Mouse (Mus musculus): ENCODE measurements around the gene Clip2.
"Not testable (repeated sequence)": the region's sequence is repeated elsewhere in the genome, so short reads cannot be mapped to it uniquely, and the experiment has no call there.

Clip2 gene

DNA sequence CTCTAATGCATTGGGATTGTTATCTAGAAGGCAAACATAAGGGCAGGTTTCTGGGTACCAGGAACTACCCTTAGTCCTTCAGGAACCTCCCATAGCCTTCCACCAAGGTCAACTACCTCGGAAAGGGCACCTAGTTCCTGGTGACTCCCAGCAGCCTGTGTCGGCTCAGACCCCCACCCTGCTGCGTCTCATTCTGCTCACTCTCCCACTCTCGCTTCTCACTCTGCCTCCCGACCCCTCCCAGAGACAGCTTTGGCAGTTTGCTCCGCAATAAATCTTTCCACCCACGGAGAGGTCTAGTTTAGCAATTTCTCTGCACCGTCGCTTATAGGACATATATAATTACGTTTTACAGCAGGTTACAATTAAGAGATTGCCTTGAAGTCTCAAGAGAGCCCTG is 64.2 kb downstream of the Clip2 start:
- DNase-seq: no peak

DNA sequence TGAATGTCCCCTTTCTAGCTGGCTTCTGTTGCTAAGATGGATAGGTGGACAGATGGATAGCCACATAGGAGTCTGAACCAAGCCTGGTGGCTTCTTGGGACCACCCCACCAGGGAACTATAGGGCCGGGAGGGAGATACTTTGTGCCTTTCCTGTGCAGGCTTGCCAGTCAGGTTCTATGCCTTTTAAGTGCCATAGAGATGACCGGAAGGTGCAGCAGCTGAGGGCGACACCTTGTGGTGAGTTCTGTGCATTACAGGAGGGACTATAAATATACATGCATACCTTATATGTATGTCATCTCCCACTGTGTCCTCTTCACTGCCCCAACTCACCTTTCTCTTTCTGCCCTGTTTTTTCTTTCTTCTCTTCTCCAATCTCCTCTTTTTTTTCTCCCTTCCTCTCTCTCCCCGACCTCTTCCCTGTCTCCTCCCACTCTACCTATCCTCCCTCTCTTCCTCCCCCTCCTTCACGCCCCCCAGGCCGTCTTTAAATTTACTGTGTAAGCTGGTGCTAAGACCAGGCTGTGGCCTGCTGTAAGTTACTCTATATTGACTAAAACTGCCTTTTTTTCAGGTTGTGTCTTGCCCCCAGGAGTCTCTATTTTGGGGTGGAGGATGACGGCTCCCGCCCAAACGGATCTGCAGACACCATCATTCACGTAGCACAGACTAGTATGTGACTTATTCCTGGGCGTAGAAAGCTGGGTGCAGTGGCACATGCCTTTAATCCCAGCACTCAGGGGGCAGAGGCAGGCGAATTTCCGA is 66.2 kb downstream of the Clip2 start:
- peak; percentile 53 to 66 for DNase-seq

DNA sequence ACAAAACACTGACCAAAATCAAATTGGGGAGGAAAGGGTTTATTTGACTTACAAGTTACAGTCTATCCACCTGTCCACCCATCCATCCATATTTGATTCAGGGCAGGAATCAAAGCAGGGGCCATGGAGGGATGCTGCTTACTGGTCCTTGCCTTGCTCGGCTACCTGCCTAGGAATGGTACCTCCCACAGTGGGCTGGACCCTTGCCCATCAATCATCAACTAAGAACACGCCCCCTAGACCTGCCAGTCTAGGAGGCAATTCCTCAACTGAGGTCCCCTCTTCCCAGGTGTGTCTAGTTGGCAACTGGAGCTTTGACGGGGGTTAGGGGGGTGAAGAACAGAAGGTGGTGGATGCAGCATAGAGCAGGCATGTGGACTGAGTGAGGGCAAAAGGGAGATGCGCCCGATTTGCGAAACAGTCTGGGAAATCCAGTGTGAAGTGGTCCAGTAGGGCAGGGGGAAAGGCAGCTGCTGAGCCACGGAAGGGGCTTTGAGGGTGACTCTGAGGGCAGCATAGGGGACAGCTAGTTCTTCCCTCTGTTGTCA is 67.0 kb downstream of the Clip2 start:
- DNase-seq: no peak

DNA sequence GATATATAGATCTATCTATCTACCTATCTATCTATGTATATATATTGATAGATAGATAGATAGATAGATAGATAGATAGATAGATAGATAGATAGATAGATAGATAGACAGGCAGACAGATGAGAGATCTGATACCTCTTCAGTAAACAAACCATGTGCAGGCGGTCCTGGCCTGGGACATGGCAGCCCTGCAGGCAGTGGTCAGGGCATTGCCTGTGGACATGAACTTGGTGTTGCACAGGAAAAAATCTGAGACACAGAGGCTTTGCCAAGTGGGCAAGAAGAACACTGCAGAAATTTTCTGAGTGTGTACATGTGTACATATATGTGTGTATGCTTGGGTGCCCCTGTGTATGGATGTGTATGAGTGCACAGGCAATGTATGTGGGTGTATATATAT is 68.9 kb downstream of the Clip2 start:
- no peak for DNase-seq

DNA sequence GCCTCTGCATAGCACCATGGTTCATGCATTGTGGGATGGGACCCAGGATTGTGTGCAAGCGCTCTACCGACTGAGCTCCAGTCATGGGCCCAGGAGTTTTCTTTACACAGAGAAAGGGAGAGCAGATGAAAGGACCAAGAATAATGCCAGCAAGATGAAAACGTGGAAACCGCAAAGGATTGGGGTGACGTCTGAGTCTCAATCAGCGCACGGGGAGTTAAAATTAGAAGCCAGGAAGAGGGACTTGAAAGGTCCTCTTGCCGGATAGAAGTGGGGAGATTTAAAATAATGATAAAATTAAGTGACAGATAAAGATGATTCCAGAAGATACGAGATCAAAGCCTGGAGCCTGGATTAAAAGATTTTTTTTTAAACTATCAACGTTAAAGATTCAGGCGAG is 69.9 kb downstream of the Clip2 start:
- DNase-seq: no peak

DNA sequence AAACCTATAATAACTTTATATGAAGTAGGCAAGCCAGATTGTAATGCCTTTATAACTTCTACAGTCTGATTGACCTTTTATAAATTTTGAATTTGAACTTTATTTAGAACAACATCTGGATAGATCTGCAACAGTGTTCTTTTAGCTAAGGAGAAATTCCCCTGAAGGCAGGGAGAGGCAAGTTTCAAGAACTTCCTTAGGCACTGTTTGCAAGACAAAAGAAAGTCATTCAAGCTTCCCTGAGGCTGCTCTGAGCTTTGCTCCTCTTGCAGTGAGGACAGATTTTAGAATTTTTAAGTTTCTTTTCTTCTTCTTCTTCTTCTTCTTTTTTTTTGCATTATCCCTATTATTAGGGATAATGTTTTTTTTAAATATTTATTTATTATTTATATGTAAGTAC is 73.3 kb downstream of the Clip2 start:
- DNase-seq: not testable (repeated sequence)

DNA sequence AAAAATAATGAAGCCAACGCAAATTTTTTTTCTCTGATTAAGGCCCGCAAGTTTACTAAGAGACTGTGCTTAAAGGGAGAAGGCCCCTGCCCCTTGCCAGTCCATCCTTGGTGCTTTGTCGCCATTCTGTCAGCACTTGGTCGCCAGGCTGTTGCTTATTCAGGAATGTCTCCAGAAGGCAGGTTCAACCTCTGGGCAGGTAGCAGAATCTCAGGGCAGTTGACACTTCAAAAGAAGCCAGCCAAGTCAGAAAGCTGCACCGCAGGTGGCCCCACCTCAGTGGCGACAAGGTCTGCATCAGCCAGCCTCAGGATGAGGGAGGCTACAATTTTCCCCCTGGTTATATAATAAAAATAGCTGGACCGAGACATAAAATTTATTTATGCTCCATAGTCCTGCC is 76.5 kb downstream of the Clip2 start:
- not testable (repeated sequence) for DNase-seq

DNA sequence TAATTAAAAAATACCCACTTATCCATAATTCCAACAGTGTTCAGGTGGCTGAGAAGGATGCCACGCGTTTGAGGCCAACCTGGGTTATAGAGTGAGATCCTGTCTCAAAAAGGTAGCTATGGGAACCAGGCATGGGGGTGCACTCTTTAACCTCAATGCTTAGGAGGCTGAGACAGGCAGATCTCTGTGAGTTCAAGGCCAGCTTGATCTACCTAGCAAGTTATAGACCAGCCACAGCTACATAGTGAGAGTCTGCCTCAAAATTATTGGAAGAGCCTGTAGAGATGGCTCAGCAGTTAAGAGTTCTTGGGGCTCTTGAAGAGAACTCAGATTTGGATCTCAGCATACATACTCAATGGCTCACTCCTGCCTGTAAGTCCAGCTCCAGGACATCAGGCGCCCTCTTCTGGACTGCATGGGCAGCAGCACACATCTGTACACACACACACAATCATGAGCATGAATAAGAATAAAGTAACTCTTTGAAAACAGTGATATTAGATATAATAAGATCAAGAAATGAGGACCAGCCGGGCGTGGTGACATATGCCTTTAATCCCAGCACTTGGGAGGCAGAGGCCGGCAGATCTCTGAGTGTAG is 77.1 kb downstream of the Clip2 start:
- DNase-seq: no peak

DNA sequence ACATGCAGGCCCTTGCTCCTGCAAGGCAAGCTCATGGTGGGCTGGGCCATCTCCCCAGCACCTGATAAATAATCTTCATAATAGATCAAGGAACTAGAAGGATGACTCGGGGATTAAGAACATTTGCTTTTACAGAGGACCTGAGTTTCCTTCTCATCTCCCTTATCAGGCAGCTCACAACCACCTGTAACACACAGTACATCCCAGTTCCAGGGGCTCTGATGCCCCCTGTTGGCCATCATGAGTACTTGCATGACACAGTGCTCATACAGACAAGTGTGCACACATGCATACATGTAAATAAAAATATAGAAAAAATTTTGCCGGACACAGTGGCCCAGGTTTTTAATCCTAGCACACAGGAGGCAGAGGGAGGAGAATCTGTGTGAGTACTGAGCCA is 78.3 kb downstream of the Clip2 start:
- no peak for DNase-seq

DNA sequence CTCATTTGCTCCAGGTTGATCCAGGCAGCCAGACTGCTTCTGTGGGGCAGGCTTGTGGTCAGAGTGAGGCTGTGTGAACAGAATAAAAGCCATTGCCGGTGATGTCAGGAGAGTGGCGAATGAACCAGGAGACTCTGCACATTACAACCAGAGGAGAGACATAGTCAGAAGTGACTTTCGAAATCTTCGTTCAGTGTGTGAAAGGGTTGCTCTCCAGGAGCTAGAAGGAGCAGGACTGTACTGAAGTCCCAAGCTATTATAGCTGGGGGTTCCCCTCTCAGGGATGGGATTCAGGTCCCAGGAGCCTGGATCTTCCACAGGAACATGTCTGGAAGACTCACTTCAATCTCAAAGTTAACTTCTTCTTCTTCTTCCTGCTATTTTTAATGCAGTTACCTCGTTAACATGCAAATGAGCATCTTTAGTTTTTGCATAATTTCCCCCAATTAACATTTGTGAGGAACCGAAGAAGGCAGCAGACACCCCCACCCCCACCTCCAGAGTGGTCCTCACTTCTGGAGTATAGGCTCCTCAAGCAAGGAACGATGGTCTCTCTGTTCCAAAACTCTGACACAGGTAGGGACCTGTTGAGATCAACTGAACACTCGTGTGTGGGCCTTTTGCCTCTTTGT is 81.6 kb downstream of the Clip2 start:
- DNase-seq: no peak

DNA sequence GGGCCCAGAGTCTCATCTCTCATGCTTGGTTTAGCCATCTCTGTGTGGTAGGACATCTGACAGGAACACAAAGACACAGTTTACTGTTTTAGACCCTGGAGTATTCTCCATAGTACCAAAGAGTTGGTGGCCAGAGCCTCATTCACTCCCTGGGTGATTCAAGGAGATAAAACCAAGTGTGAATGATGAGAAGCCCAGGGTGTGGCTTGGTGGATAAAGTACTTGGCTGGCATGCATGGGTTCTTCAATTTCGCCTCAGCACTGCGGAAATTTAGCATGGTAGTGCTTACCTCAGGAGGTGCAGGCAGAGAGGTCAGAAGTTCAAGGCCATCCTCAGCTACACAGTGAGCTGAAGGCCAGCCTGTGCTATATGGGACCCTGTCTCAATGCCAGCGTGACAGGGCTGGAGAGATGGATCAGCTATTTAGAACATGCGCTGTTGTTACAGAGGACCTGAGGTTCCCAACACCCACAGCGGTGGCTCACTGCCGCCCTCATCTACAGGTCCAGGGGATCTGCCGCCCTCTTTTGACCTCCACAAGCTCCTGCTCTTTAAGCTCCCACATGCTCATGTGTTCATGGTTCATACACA is 82.6 kb downstream of the Clip2 start:
- DNase-seq: no peak

DNA sequence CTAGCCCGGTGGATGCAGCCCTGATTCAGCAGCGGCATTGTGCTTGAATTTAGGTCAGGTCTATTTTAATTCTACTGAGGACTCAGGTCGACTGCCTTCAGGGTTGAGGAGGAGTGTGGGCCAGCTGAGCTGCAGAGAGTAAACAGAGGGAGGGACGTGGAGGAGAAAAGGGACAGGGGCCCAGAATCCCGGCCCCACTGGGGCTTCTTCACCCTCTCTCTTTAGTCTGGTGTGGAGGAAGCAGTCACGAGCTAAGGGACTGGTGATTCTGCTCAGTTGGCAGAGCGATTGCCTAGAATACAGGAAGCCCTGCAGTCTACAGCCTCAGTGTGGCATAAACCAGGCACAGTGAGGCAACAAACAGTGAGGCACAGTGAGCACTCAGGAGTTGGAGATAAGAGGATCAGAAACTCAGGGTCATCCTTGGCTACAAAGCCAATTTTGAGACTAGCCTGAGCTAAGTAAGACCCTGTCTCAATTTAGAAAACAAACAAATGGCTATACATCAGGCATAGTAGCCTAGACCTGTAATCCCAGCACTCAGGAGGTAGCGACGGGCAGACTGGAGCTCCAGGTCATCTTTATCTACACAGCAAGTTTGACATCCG is 84.0 kb downstream of the Clip2 start:
- no peak for DNase-seq

DNA sequence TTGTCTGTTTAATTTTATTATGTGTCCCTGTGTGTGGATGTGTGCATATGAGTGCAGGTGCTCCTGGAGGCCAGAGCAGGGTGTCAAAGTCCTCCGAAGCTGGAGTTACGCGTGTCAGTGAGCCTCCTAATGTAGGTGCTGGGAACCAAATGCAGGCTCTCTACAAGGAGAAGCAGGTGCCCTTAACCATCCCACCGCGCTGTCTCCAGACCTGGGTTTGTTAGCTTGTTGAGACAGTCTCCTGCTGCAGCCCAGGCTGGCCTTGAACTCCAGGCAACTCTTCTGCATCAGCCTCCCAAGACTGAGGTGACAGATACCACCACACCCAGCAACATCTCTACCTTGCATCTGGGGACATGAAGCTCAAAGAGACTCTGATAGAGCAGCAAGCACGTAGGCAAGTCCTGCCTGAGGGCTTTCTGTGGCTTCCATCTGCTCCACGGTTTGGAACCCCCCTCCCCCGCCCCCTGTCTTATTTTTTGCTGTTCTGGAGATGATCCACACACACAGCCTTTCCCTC is 85.1 kb downstream of the Clip2 start:
- no peak for DNase-seq

DNA sequence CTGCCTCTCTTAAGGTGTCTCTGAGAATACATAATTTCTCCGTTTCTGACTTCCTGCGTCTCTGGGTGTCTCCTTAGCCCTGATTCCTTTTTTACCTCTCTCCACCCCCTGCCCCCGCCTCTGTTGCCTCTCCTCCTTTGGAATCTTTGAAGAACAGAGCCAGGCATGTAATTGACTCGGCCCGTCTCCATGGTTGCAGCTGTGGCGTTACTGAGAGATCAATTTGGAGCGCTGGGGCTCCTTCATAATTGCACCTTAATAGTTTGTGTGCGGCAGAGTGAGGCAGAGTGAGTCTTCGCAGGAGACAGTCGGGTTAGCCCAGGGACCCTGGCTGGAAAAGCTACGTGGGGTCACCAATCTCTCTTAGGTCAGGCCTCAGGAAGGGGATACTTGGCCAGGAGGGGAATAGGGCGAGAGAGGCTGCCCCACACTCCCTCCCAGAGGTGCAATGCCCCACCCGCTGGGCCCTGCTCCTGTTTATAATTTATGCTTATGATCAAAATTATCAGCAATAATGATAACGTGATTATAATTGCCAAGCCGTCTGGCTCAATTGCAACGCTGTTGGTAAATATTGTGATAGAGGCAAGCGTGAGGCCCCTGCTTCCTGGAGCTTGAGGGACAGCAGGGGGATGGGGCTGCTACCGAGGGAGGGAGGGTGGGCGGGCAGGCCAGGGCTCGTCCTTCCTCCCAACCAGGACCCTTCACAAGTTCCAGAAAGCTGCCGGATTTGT is 85.8 kb downstream of the Clip2 start:
- no peak for DNase-seq

DNA sequence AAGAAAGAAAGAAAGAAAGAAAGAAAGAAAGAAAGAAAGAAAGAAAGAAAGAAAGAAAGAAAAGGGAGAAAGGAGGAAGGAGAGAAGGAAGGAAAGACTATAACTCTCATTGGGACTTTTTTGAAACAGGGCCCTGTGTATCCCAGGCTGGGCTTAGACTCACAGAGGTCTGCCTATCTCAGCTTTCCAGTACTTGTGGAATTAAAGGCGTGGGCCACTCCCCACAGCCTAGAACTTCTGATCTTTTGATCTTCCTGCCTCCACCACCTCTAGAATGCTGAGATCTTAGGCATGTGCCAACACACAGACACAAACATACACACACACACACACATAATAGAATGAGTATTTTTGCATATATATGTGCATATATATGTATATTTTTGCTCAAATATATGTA is 87.0 kb downstream of the Clip2 start:
- no peak for DNase-seq

DNA sequence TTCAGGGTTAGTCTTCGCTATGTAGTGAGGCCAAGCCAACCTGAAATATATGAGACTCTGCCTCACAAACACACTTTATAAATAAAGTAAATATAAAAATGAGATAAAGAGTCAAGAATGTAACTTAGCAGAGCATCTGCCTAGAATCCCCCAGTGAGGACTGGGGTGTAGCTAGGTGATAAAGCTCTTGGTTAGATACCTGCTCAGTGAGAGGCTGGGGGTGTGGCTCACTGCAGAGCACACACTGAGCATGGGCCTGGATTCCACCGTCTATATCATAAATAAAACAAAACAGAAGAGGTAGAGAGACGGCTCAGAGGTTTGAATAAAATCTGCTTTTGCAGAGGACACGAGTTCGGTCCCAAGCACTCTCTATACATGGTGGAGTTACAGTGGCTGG is 88.0 kb downstream of the Clip2 start:
- DNase-seq: no peak

DNA sequence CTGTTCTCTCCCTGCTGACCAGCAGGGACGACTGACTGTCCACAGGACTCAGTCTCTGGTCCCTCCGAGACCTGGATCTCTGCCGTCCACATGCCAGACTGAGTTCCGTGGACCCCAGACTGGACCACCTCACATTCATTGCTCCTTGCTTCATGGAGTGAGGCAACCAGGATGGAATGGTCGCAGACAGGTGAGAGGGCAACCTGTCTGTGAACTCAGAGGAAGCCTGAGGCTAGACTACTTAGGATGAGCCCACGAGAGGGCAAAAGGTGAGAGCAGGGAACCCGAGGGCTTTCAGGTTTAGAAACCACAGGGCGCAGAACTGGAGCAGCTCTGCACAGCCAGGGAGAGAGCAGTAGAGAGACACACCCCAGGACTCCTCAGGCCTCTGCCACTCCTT is 89.5 kb downstream of the Clip2 start:
- DNase-seq: no peak

DNA sequence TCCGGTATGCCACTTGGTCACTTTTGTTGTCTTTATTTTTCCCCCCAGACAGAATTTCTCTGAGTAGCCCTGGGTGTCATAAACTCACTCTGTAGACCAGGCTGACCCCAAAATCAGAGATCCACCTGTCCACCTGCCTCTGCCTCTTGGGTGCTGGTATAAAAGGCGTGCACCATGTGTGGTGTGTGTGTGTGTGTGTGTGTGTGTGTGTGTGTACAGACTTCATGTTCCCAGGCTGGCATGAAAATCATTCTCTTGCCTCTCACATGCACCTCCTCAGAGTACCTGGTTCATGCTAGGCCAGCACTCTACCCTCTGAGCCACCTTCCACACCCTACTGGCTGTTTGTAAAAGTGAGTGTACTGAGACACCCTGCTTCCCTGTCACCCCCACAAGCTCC is 89.9 kb downstream of the Clip2 start:
- no peak for DNase-seq

DNA sequence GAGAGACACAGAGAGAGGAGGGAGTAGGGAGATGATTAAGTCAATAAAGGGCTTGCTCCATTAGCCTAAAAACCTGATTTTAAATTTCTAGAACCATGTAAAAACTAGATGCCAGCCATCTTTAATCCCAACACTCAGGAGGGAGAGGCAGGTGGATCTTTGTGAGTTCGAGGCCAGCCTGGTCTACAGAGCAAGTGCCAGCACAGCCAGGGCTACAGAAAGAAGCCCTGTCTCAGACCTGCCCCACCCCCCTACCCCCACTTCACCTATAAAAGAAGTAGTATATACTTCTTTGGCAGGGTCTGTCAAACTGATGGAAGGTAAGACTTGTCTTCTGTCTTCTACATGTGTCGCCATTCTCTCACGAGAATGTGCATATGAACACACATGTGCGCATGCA is 91.7 kb downstream of the Clip2 start:
- DNase-seq: no peak

DNA sequence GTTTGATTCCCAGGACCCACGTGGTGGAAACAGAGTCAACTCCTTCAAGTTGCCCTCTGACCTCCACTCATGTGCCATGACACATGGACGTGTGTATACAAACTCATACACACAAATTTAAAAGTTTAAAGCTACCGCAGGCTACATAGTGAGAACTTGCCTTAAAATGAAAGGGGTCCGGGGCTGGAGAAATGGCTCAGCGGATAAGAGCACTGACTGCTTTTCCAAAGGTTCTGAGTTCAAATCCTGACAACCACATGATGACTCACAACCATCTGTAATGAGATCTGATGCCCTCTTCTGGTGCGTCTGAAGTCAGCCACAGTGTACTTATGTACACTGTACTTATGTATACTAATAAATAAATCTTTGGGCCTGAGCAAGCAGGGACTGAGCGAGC is 93.1 kb downstream of the Clip2 start:
- no peak for DNase-seq

DNA sequence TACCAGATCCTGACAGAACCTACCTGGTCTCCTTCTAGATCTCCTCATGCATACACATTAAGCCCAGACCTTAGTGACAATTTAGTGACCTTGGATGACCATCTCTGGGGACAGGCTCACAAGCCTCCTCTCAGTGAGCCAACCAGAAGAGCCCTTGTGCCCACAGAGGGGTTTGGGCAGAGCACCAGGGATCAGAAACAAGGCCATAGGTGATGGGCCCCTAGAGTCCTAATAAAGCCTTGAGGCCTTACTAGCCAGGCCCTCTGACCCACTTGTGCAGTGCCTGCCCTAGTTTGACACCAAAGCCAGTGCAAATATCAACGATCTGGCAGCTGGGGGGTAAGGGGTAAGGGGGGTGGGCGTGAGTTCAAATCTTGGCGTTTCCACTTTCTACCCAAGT is 93.8 kb downstream of the Clip2 start:
- no peak for DNase-seq

DNA sequence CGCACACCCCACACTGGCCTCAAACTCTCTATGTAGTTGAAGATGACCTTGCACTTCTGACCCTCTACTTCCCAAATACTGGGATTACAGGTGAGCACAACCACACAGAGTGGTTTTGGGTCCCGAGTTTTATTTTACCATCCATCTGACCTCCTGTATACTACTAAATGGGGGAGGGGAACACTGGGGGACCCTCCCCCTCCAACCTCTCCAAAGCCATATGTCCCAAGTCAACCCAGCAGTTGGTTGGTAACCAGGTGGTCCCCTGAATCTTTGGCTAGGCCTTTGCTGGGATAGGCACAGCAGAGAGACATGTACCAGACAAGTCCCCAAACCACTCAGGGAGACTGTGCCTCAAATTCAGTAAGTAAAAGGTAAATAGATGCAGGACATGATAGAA is 94.9 kb downstream of the Clip2 start:
- no peak for DNase-seq

All from lung, adult 18-20 months (tissue).